Mouse (Mus musculus) 3134 (cell line): ENCODE measurements around the gene Slc25a4.
"Not testable (repeated sequence)": the region's sequence is repeated elsewhere in the genome, so short reads cannot be mapped to it uniquely, and the experiment has no call there.

ENCODE experiments used
- DNase-seq: peaks from one replicate; pipeline ENCODE4 v3.0.0-alpha.2; 2011; ENCODE audit warnings: low spot score; ENCODE audit not compliant: insufficient read length; ENCODE audit errors: extremely low read depth

Slc25a4 gene

GRCm38 (mm10) chr8:46210404-46211315, at the start of gene Slc25a4:
TSS of gene Slc25a4 (minus strand) at chr8:46211284.
- peak; percentile 95 for DNase-seq

DNA sequence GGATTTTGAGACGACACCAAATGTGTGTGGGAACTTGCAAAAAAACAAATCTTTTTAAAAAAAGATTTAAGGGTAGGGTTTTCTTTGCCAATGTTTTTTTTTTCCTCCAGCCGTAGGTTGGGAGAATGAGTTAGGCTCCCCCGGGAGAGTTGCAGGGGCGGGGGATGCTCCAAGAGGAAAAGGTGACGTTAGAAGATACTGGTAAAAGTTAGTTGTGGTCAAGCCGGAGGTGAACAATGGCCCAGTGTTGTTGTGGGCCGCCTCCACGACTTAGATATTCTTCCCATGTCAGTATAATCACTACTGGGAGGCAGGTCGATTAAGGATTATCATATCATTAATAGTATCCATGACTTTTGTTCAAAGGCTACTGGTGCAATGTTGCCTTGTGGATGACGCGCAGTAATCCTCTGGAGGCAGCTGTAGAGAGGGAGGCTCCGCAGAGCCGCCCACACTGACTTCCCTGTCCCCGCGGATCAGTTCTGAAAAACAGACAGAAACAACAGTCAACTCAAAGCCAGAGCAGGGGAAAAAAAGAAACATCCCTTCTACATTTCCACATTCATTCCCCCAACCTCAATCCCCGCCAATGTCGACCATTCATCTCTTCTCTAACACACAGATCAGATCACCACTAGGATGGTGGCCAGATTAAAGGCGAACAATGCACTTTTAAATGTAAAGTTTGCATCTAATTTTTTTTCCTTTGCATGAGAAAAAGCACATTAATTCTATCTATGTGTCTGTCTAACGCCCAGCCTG, 47.0 kb upstream of the Slc25a4 start:
- no peak for DNase-seq

- no peak for DNase-seq
Observed at GRCm38 (mm10) chr8:46252456-46252855, 41.4 kb upstream of the Slc25a4 start.

GRCm38 (mm10) chr8:46251561-46251960, 40.5 kb upstream of the Slc25a4 start:
- no peak for DNase-seq

DNA sequence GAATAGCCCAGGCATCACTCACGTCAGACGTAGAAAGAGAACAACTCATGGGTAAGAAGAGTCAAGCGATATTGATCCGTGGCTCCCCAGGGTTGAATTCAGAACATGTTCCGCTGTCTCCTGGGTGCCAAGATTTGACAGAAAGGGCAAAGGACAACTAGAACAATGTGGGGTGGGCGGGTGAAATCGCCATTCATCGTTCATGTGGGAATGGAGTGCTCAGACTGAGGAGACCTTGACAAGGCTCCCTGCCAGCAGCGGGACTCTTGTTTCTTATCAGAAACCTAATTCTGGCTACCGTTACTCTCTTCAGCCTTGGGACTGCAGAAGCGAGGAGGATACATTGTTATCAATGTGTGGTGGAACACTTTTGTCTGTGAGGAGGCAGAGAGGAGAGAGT, 35.3 kb upstream of the Slc25a4 start:
- DNase-seq, result no peak

- DNase-seq, result no peak
Observed at GRCm38 (mm10) chr8:46242946-46243345, 31.9 kb upstream of the Slc25a4 start.

- DNase-seq, result peak; percentile 29
Observed at GRCm38 (mm10) chr8:46241568-46242374, 30.7 kb upstream of the Slc25a4 start.

GRCm38 (mm10) chr8:46236441-46237223, 25.5 kb upstream of the Slc25a4 start:
- DNase-seq, result no peak

DNA sequence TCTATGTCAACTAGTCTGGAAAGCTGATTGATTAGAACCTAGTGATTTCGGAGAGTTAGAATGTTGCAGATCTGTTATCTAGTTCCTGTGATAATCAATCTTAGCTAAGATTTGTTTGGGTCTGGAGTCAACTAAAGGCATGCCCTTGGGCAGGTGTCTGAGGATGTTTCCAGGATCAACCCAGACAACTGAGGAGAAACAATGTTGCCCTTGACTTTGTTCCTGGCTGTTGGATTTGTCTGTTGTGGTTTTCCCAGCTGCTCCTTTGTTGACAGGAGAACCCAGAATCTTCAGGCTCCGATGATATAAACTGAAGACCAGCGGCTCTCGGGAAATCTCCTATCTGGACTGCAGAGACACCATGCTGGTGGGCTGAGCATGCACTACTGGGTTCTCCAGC, 23.7 kb upstream of the Slc25a4 start:
- DNase-seq, result no peak

DNA sequence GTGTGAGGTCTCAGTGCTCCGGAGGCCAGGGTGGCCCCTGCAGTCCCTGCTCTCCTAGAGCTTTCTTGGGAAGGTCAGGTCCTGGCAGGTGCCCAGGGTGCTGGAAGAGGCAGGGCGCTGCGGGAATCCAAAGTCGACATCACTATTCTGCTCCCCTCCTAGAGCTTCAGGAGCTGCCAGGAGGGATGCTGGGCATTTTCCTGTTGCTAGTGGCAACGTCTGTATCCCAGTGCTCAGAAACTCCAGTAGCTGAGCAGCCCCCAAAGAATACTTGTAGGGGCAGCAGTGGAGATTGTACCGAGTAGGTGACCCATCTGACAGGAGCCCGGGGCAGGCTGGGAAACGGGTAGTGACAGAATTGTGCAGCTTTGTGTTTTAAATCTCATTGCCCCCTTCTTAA, 21.7 kb upstream of the Slc25a4 start:
- DNase-seq, result no peak

- not testable (repeated sequence) for DNase-seq
Observed at GRCm38 (mm10) chr8:46231968-46232367, 20.9 kb upstream of the Slc25a4 start.

GRCm38 (mm10) chr8:46226622-46227021, 15.5 kb upstream of the Slc25a4 start:
- DNase-seq, result no peak

DNA sequence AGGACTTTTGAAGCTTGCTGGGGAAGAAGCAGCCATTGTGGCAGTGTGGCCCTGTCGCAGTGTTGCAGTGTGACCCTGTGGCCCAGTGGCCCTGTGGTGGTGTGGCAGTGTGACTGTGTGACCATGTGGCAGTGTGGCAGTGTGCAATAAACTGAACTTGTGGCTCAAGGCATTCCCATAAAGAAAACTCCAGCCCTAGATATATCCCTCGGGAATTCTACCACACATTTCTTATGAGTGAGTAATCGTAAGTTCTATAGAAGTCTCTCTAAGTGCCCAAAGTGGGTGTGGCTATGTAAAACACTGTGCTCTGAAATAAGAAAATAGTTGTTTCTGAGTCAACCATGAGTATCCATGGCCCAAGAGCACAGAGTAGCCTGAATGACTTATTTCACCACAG, 14.4 kb upstream of the Slc25a4 start:
- DNase-seq, result peak; percentile 88

DNA sequence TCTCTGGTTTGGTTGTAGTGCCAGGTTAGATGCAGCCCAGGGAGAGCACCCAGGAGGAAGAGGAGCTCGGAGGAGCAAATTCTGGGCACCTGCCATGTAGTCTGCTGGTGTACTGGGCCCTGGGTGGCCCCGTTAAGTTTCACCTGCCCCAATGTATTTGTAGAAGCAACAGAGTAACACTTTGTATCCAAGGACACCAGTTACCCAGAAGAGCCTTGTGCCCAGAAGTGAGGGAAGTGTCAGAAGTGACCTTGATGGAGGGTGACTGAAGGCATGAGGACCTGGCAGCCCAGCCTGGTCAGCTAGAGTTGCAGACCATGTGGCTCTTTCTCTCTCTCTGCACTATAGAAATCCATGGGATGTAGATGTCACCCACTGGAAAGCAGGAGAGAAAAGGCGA, 9.5 kb upstream of the Slc25a4 start:
- DNase-seq, result no peak

DNA sequence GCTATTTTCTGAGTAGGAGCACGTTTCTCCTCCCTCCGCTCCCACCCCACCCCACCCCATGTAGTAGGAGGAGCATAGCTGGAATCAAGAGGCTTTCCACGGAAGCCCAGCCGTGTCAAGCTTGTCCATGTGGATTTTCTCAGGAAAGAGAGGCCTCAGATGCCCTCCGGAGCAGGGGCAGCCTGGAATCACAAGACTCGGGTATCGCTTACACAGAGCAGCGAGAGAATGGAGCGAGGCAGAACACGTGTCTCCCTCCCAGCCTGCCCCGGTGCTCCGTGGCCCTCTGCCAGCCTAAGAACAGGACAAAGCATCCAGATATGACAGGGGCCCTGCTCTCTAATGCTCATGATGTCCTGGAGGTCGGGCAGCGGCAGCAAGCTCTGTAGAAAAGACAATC, 5.8 kb upstream of the Slc25a4 start:
- peak; percentile 49 for DNase-seq

DNA sequence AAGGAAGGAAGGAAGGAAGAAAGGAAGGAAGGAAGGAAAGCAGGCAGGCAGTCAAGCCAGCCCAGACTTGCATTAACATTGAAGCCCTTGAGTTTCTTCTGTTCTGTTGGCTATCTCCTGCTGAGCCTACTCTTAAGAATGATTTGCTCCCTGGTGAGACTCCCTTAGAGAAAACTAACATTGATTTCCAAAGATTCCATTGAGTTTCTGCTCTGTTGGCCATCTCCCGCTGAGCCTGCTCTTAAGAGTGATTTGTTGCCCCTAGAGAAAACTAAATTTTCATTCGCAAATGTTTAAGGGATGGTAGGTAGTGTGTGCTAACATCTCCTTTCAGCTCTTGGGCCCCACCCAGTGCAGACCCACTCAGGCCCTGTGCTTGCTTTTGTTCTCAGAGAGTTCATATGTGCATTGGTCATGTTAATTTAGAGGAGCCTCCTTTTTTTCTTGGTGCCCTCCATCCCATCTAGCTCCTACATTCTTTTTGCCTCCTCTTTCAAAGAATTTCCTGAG, 2.9 kb upstream of the Slc25a4 start:
- no peak for DNase-seq

GRCm38 (mm10) chr8:46212194-46212593, 1.1 kb upstream of the Slc25a4 start:
- no peak for DNase-seq

DNA sequence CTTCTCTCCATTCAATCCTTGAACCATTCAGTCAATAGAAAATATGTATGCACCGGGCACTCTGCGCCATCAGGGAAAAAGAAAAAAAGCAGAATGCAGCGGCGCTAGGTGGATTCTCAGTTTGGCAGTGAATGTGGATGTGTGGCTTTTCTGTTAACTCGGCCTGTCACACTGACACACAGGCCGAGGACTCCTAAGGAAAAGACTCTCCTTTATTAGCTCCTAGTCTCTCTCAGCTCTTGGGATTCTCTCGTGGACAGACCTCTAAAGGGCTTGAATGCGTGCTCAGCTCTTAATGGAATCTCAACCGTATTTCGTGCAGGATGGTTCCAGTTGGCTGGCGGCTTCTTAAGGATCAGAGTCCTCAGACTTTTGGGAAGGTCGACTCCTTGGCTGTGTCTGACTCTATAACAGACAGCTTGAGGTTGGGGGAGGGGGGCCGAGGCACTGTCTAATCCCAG, 557 bp upstream of the Slc25a4 start:
- no peak for DNase-seq

DNA sequence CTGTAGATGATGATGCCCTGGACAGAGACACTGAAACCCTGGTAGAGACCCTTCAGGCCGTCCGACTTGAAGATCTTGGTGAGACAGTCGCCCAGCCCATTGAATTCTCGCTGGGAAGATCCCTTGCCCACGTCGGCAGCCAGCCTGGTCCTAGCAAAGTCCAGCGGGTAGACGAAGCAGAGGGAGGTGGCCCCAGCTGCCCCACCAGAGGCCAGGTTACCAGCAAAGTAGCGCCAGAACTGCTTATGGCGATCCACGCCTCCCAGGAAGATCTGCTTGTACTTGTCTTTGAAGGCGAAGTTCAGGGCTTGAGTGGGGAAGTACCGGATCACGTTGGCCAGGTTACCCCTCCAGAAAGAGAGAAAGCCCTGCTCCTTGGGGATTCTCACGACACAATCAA, 2.0 kb downstream of the Slc25a4 start:
- peak; percentile 19 for DNase-seq

DNA sequence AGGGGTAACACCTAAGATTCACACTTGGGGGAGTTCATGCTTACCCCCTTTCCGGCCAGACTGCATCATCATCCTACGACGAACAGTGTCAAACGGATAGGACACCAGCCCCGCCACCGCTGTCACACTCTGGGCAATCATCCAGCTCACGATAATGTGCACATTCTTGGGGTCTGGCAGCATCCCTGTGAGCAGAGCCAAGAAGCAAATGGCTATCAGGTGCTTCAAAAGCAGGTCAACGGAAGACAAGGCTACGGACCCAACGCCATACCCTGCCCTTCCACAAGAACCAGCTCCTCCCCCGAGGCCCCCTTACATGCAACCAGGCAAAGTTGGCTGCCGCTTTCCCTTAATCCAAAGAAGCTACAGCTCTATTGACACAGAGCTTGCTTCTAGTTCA, 2.7 kb downstream of the Slc25a4 start:
- peak; percentile 23 for DNase-seq
